Mouse (Mus musculus): ENCODE measurements around the gene Olfr374. TPM values are rescaled to one million over a fixed set of nuclear protein-coding genes. Genes with fewer than 3 reads are reported as not detected.

Gene Olfr374
- total and polyA plus RNA-seq, 2 experiments = not detected

DNA sequence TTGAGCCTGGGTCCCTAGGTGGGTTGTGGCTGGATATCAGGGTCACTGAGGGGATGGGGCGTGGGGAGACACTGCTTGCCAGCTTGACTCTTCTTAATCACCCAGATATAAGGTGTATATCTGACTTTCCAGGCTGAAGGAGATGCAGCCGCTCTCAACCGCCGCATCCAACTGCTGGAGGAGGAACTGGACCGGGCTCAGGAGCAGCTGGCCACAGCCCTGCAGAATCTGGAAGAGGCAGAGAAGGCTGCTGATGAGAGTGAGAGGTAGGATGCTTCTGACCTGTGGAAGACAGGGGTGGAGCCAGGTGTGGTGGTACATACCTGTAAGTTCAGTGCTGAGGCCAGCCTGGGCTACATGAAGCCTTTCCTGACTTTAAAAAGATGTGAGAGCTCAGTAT, 31.6 kb downstream of the Olfr374 start:
- 97% methylated on average over 5 of the region's 5 CpGs for WGBS
- Histone ChIP-seq H3K9ac (ENCODE audit: low read depth, low read length) (no peak overlapping the region), H3K79me2 (ENCODE audit: control insufficient read depth, insufficient read depth, low read length) (peaks cover 3% of the 10 kb centered on the region; the same call in 1 of the 2 replicates), H3K36me3 (ENCODE audit: control insufficient read depth, insufficient read depth, low read length) (peaks cover 21% of the 10 kb centered on the region), H3K27me3 (ENCODE audit: control insufficient read depth, insufficient read depth, low read length) (no peaks in the 10 kb centered on the region), H3K4me3 (ENCODE audit: insufficient read depth, low read depth, low read length) (no peak overlapping the region), H3K4me1 (ENCODE audit: control insufficient read depth, insufficient read depth, low read length) (peaks cover 7% of the 10 kb centered on the region; the same call in 1 of the 2 replicates), H3K27ac (replicated peaks; ENCODE audit: insufficient read depth, low read depth, low read length) (no peak overlapping the region)
- TF ChIP-seq POLR2A (IDR thresholded peaks at IDR 0.05; ENCODE audit: extremely low read depth, insufficient read depth, low read length) (no peak), CTCF (IDR thresholded peaks at IDR 0.05; ENCODE audit: low read depth, low read length) (no peak)
- no peak for DNase-seq (ENCODE audit: extremely low read depth, low read depth, low spot score)

DNA sequence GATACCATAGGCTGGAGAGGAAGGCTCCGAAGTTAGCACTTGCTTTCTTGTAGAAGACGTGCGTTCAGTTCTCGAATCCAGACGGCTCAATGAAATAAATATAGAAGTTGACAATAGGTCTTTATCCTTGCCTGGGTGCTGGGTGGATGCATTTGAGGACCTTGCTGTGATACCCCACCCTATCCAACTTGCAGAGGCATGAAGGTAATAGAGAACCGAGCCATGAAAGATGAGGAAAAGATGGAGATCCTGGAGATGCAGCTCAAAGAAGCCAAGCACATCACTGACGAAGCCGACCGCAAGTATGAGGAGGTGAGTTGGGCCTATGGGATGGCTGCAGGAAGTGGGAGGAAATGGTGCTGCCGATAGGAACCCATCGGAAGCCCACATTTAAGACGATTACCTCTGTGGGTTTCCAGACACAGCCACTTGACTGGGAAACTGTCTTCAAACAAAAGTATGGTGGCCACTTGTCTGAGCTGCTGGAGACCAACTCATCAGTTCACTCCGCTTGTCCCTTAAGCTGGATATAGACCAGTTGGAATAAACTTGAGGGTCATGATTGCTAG, 36.5 kb downstream of the Olfr374 start:
- no peak for DNase-seq (ENCODE audit: extremely low read depth, low read depth, low spot score)
- no peaks in the 10 kb centered on the region; the same call in 1 of the 2 replicates for H3K79me2 ChIP-seq (ENCODE audit: control insufficient read depth, insufficient read depth, low read length)
- TF ChIP-seq CTCF (IDR thresholded peaks at IDR 0.05; ENCODE audit: low read depth, low read length) (no peak), POLR2A (IDR thresholded peaks at IDR 0.05; ENCODE audit: extremely low read depth, insufficient read depth, low read length) (no peak)
- WGBS = 93% methylated on average over 13 of the region's 13 CpGs
- no peak overlapping the region for H3K4me3 ChIP-seq (ENCODE audit: insufficient read depth, low read depth, low read length)
- H3K27ac ChIP-seq (replicated peaks; ENCODE audit: insufficient read depth, low read depth, low read length) = no peak overlapping the region
- no peak overlapping the region for H3K9ac ChIP-seq (ENCODE audit: low read depth, low read length)
- peaks cover 9% of the 10 kb centered on the region for H3K4me1 ChIP-seq (ENCODE audit: control insufficient read depth, insufficient read depth, low read length)
- H3K27me3 ChIP-seq (ENCODE audit: control insufficient read depth, insufficient read depth, low read length) = no peaks in the 10 kb centered on the region
- peaks cover 35% of the 10 kb centered on the region for H3K36me3 ChIP-seq (ENCODE audit: control insufficient read depth, insufficient read depth, low read length)

DNA sequence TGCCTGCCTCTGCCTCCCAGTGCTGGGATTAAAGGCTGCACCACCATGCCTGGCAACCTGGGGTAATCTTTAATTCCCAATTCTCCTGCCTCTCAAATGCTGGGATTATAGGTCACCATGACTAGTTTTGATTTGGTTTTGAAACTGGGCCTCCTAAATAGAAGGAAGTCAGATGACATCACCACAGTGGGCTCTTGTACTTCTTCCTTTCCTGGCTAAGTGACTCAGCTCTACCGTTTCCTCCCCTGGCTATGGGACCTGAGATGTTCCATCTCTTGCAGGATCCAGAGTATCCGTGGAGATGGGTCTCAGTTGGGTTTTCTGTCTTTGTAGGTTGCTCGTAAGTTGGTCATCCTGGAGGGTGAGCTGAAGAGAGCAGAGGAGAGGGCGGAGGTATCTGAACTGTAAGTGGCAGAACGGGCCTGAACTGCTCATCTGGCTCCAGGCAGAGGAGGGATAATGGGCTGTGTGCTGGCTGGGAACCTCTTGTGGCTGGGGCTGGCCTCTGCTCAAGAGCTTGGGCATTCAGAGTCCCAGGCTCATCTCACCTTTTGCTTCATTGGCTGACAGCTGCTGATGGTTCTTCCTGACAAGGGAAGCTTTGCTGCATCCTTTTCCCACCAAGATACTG, 37.6 kb downstream of the Olfr374 start:
- DNase-seq (ENCODE audit: extremely low read depth, low read depth, low spot score) = no peak
- Histone ChIP-seq H3K27ac (replicated peaks; ENCODE audit: insufficient read depth, low read depth, low read length) (no peak overlapping the region), H3K4me3 (ENCODE audit: insufficient read depth, low read depth, low read length) (no peak overlapping the region), H3K27me3 (ENCODE audit: control insufficient read depth, insufficient read depth, low read length) (no peaks in the 10 kb centered on the region), H3K36me3 (ENCODE audit: control insufficient read depth, insufficient read depth, low read length) (peaks cover 35% of the 10 kb centered on the region), H3K79me2 (ENCODE audit: control insufficient read depth, insufficient read depth, low read length) (no peaks in the 10 kb centered on the region), H3K9ac (ENCODE audit: low read depth, low read length) (no peak overlapping the region), H3K4me1 (ENCODE audit: control insufficient read depth, insufficient read depth, low read length) (peaks cover 9% of the 10 kb centered on the region)
- no peak for TF ChIP-seq CTCF (IDR thresholded peaks at IDR 0.05; ENCODE audit: low read depth, low read length)
- no peak for TF ChIP-seq POLR2A (IDR thresholded peaks at IDR 0.05; ENCODE audit: extremely low read depth, insufficient read depth, low read length)
- 84% methylated on average over 5 of the region's 5 CpGs for WGBS

DNA sequence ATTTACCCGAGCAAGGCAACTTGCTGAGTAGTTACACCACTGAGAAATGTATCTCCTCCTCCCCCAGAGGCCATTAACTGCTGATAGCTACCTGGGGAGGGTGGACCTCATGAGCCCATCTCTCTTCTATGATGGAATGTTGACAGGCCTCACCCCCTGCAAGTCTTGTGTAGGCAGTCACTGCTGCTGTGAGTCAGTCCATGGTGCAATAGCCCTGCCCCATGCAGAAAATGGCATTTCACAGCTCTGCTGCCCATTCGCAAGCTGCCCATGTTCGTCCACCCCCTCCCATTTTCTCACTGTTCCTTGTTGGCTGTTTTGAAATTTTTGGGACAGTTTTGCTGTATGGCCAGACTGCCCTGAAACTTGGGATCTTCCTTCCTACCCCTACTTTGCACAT, 38.7 kb downstream of the Olfr374 start:
- WGBS = 52% methylated on average over 3 of the region's 3 CpGs

DNA sequence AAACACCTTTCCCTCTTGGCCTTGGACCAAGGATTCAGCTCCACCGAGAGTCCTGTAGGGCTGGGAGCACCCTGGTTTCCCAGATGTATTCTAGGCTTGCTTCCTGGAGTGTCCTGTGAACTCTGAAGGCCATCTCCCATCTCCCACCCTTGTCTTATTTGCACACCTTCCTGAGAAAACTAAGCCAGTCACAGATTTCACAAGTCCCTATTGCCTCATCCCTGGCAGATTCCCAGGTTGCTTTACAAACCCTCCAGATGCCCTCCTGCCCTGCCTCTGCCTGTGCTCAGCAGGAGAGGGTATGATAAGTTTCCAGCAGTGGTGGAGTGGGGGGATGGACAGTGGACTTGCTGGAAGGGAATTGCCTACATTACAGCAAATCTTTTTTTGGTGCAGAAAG, 39.2 kb downstream of the Olfr374 start:
- Histone ChIP-seq H3K4me1 (ENCODE audit: control insufficient read depth, insufficient read depth, low read length) (peaks cover 9% of the 10 kb centered on the region), H3K27ac (replicated peaks; ENCODE audit: insufficient read depth, low read depth, low read length) (peak overlapping the region; percentile 39; the same call in 1 of the 2 replicates), H3K79me2 (ENCODE audit: control insufficient read depth, insufficient read depth, low read length) (no peaks in the 10 kb centered on the region), H3K9ac (ENCODE audit: low read depth, low read length) (no peak overlapping the region), H3K27me3 (ENCODE audit: control insufficient read depth, insufficient read depth, low read length) (no peaks in the 10 kb centered on the region), H3K36me3 (ENCODE audit: control insufficient read depth, insufficient read depth, low read length) (peaks cover 33% of the 10 kb centered on the region), H3K4me3 (ENCODE audit: insufficient read depth, low read depth, low read length) (no peak overlapping the region)
- 10% methylated on average over 1 of the region's 1 CpGs for WGBS
- peak; percentile 99 for DNase-seq (ENCODE audit: extremely low read depth, low read depth, low spot score)
- TF ChIP-seq CTCF (IDR thresholded peaks at IDR 0.05; ENCODE audit: low read depth, low read length) = no peak
- TF ChIP-seq POLR2A (IDR thresholded peaks at IDR 0.05; ENCODE audit: extremely low read depth, insufficient read depth, low read length) = no peak

More for the DNA sequence above, 38.7 kb downstream of the Olfr374 start:
- H3K36me3 ChIP-seq (ENCODE audit: control insufficient read depth, insufficient read depth, low read length) = peaks cover 36% of the 10 kb centered on the region
- H3K4me3 ChIP-seq (ENCODE audit: insufficient read depth, low read depth, low read length) = no peak overlapping the region
- peak overlapping the region; percentile 39; the same call in 1 of the 2 replicates for H3K27ac ChIP-seq (replicated peaks; ENCODE audit: insufficient read depth, low read depth, low read length)
- no peaks in the 10 kb centered on the region for H3K79me2 ChIP-seq (ENCODE audit: control insufficient read depth, insufficient read depth, low read length)
- H3K9ac ChIP-seq (ENCODE audit: low read depth, low read length) = no peak overlapping the region
- no peak for DNase-seq (ENCODE audit: extremely low read depth, low read depth, low spot score)
- no peak for TF ChIP-seq CTCF (IDR thresholded peaks at IDR 0.05; ENCODE audit: low read depth, low read length)
- no peak for TF ChIP-seq POLR2A (IDR thresholded peaks at IDR 0.05; ENCODE audit: extremely low read depth, insufficient read depth, low read length)
- H3K4me1 ChIP-seq (ENCODE audit: control insufficient read depth, insufficient read depth, low read length) = peaks cover 9% of the 10 kb centered on the region
- no peaks in the 10 kb centered on the region for H3K27me3 ChIP-seq (ENCODE audit: control insufficient read depth, insufficient read depth, low read length)

DNA sequence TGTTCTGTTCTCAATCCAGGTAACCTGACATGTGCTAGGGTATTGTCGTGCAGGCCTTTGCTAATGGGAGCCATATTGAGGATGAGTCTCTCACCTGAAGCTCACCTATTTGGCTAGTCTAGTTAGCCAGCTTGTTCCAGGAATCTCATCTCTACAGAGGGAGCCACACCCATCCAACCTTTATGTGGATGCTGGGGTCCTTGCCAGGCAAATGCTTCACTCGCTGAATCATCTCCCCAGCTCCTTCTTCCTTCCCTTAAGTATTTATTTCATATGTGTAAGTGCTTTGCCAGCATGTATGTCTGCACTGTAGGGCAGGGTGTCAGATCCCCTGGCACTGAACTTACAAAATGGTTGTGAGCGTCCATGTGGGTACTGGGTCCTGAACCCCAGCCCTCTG, 39.7 kb downstream of the Olfr374 start:
- H3K9ac ChIP-seq (ENCODE audit: low read depth, low read length) = no peak overlapping the region
- peaks cover 9% of the 10 kb centered on the region for H3K4me1 ChIP-seq (ENCODE audit: control insufficient read depth, insufficient read depth, low read length)
- WGBS = 59% methylated on average over 3 of the region's 3 CpGs
- H3K4me3 ChIP-seq (ENCODE audit: insufficient read depth, low read depth, low read length) = no peak overlapping the region
- H3K27me3 ChIP-seq (ENCODE audit: control insufficient read depth, insufficient read depth, low read length) = no peaks in the 10 kb centered on the region
- H3K36me3 ChIP-seq (ENCODE audit: control insufficient read depth, insufficient read depth, low read length) = peaks cover 34% of the 10 kb centered on the region
- H3K27ac ChIP-seq (replicated peaks; ENCODE audit: insufficient read depth, low read depth, low read length) = no peak overlapping the region
- no peak for DNase-seq (ENCODE audit: extremely low read depth, low read depth, low spot score)
- TF ChIP-seq CTCF (IDR thresholded peaks at IDR 0.05; ENCODE audit: low read depth, low read length) (no peak), POLR2A (IDR thresholded peaks at IDR 0.05; ENCODE audit: extremely low read depth, insufficient read depth, low read length) (no peak)
- H3K79me2 ChIP-seq (ENCODE audit: control insufficient read depth, insufficient read depth, low read length) = no peaks in the 10 kb centered on the region

All from liver, adult 2 months (tissue).